Mouse (Mus musculus) ES-E14 (cell line): ENCODE results near the gene Ager.

Source experiments
- CHD2 ChIP-seq: IDR thresholded peaks from 2 replicates; pipeline ENCODE4 v1.6.1; 2014; ENCODE audit warnings: mild to moderate bottlenecking, low read depth, low read length, inconsistent platforms
- ZNF384 ChIP-seq: IDR thresholded peaks from 2 replicates; pipeline ENCODE4 v1.6.1; 2012; ENCODE audit warnings: low read depth, low read length, inconsistent platforms

DNA sequence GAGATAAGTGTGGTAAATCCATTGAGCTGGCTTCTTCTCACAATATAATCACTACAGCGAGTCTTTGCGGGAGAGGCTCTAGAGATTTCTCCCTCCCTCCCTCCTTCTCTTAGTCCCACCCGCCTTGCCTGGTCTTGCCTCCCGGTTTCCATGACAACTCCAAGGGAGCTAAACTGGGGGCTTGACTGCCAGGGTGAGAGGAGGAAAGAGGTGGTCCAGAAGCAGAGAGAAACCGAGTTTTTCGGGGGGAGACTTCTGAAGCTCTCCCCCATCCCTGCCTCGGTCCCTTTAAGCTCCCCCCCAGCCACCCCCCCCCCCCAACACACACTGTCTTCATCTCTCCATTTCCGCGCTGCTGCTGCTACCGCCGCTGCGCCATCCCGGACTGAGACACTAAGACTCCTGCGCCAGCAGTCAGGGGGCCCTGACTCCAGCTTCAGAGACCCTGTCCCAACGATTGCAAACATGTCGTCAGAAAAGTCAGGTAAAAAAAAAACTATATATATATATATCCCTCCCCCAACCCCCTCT lies 31.6 kb downstream of the Ager start, which contains the start of gene Prrt1:
- no peak for TF ChIP-seq ZNF384
- TF ChIP-seq CHD2, result no peak
